Mouse (Mus musculus): ENCODE results near the gene Zbtb45.

Zbtb45 gene

DNA sequence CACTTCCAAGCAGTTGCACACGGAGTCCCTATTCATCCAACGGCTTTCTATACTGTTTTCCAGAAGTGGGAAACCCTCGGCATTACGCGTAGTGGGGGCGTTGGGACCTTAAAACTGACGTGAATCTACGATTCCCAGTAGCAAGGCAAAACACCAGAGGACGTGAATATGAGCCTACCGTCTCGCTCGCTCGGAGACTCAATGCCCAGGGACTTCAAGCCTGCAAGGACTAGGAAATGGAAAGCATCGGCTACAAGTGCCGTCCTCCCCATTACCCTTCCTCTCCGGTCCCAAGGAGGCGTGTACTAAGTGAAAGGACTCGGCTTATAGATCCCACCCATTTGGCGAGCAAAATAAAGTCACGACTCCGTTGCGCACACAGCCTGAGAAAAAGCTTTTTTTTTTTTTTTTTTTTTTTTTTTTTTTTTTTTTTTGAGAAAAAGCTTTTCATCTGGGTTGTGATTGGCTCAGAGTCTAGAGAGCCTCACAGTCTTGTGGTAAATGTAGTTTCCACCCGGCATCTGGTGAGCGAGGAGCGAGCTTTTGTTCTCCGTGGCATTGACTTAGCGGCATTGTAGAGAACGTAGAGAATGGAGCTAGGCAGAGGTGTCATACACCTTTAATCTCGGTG is 48.2 kb downstream of the Zbtb45 start:
- H3K36me3 ChIP-seq (ENCODE audit: insufficient read depth, low read length) = no peaks in the 10 kb centered on the region
- TF ChIP-seq NANOG (IDR thresholded peaks at IDR 0.05; ENCODE audit: borderline replicate concordance, low read length) = no peak
- no peak for TF ChIP-seq POU5F1 (IDR thresholded peaks at IDR 0.05; ENCODE audit: borderline replicate concordance, low read length)
- H3K4me3 ChIP-seq (replicated peaks; ENCODE audit: low read length) = peak overlapping the region; percentile 70
- peaks cover 54% of the 10 kb centered on the region for H3K4me1 ChIP-seq (replicated peaks; ENCODE audit: low read depth, low read length)
- H3K9me3 ChIP-seq (ENCODE audit: low read length) = no peaks in the 10 kb centered on the region
- H3K27me3 ChIP-seq (ENCODE audit: insufficient read depth, low read length) = no peaks in the 10 kb centered on the region

GRCm38 (mm10) chr7:12959718-12960117 is 50.1 kb downstream of the Zbtb45 start:
- Histone ChIP-seq H3K4me3 (replicated peaks; ENCODE audit: low read length) (no peak overlapping the region), H3K4me1 (replicated peaks; ENCODE audit: low read depth, low read length) (peaks cover 47% of the 10 kb centered on the region), H3K27me3 (ENCODE audit: insufficient read depth, low read length) (no peaks in the 10 kb centered on the region), H3K36me3 (ENCODE audit: insufficient read depth, low read length) (no peaks in the 10 kb centered on the region), H3K9me3 (ENCODE audit: low read length) (no peaks in the 10 kb centered on the region)
- no peak for TF ChIP-seq NANOG (IDR thresholded peaks at IDR 0.05; ENCODE audit: borderline replicate concordance, low read length)
- TF ChIP-seq POU5F1 (IDR thresholded peaks at IDR 0.05; ENCODE audit: borderline replicate concordance, low read length) = no peak
- no peak for TF ChIP-seq CTCF (conservative IDR thresholded peaks at IDR 0.05; ENCODE audit: low read length)

DNA sequence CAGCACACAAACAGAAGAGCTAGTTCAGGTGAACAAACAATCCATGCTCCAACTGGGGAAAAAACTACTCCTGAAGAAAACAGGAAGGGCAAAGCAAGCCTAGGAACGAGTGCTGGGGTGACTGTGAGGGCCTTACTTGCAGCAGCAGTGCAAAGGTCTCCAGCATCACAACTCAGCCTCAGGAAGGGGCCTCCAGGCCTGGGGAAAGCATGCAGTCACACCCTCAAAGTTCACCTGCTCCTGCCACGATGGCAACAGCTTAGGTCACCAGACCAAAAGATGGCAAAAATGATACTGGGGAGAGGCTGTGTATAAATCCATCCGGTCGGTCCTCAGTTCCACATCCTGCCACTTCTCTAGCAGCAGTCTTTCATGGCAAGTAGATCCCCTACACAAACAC is 50.9 kb downstream of the Zbtb45 start:
- H3K36me3 ChIP-seq (ENCODE audit: insufficient read depth, low read length) = no peaks in the 10 kb centered on the region
- H3K27me3 ChIP-seq (ENCODE audit: insufficient read depth, low read length) = no peaks in the 10 kb centered on the region
- no peaks in the 10 kb centered on the region for H3K9me3 ChIP-seq (ENCODE audit: low read length)
- no peak overlapping the region for H3K4me3 ChIP-seq (replicated peaks; ENCODE audit: low read length)
- TF ChIP-seq CTCF (conservative IDR thresholded peaks at IDR 0.05; ENCODE audit: low read length) (no peak), NANOG (IDR thresholded peaks at IDR 0.05; ENCODE audit: borderline replicate concordance, low read length) (no peak), POU5F1 (IDR thresholded peaks at IDR 0.05; ENCODE audit: borderline replicate concordance, low read length) (no peak)
- H3K4me1 ChIP-seq (replicated peaks; ENCODE audit: low read depth, low read length) = peaks cover 43% of the 10 kb centered on the region

GRCm38 (mm10) chr7:12957511-12957910 is 52.3 kb downstream of the Zbtb45 start:
- TF ChIP-seq POU5F1 (IDR thresholded peaks at IDR 0.05; ENCODE audit: borderline replicate concordance, low read length) (no peak), NANOG (IDR thresholded peaks at IDR 0.05; ENCODE audit: borderline replicate concordance, low read length) (no peak), CTCF (conservative IDR thresholded peaks at IDR 0.05; ENCODE audit: low read length) (no peak)
- H3K9me3 ChIP-seq (ENCODE audit: low read length) = no peaks in the 10 kb centered on the region
- H3K27me3 ChIP-seq (ENCODE audit: insufficient read depth, low read length) = no peaks in the 10 kb centered on the region
- H3K4me3 ChIP-seq (replicated peaks; ENCODE audit: low read length) = no peak overlapping the region
- peaks cover 41% of the 10 kb centered on the region for H3K4me1 ChIP-seq (replicated peaks; ENCODE audit: low read depth, low read length)
- no peaks in the 10 kb centered on the region for H3K36me3 ChIP-seq (ENCODE audit: insufficient read depth, low read length)

DNA sequence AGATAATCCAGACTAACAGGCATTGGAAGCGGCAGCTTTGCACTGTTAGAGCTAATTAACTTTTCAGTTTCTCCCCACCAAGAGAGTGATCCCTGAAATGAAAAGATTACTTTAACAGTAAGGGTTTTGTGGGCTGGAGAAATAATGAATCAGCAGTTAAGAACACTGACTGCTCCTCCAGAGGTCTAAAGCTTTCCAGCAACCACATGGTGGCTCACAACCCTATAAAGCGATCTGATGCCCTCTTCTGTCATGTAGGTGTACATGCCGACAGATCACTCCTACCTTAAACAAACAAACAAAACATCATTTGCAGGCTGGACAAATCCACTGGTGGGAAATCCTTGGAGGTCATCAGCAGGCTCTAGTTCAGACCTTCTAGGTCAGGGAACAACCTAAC is 54.9 kb downstream of the Zbtb45 start:
- TF ChIP-seq POU5F1 (IDR thresholded peaks at IDR 0.05; ENCODE audit: borderline replicate concordance, low read length) (no peak), CTCF (conservative IDR thresholded peaks at IDR 0.05; ENCODE audit: low read length) (no peak), NANOG (IDR thresholded peaks at IDR 0.05; ENCODE audit: borderline replicate concordance, low read length) (no peak)
- H3K27me3 ChIP-seq (ENCODE audit: insufficient read depth, low read length) = no peaks in the 10 kb centered on the region
- H3K4me1 ChIP-seq (replicated peaks; ENCODE audit: low read depth, low read length) = peaks cover 39% of the 10 kb centered on the region
- no peak overlapping the region for H3K4me3 ChIP-seq (replicated peaks; ENCODE audit: low read length)
- no peaks in the 10 kb centered on the region for H3K9me3 ChIP-seq (ENCODE audit: low read length)
- no peaks in the 10 kb centered on the region for H3K36me3 ChIP-seq (ENCODE audit: insufficient read depth, low read length)

Measured in E14TG2a.4 (cell line).